Mouse (Mus musculus): ENCODE data around the gene Gse1. TPM values are rescaled to one million over a fixed set of nuclear protein-coding genes. Genes with fewer than 3 reads are reported as not detected.

Gene Gse1
- polyA plus RNA-seq (2017; shearing (Covaris generic)), result 10 to 100 TPM; 14.0 to 16.4 TPM

GRCm38 (mm10) chr8:120227891-120228591 lies at the start of gene Gse1:
Gene Gse1, plus strand, starts transcription at chr8:120228456.

GRCm38 (mm10) chr8:120588908-120589771 lies 360.9 kb downstream of the Gse1 start, which contains the start of gene Gins2:
Gene Gins2, minus strand, starts transcription at chr8:120589304.

Other genes with a start within 250 kb of the Gse1 start
- 1 to 10 TPM in 1 of 2 experiments, under 1 TPM in 1; 0.11 to 3.1 TPM for gene Crispld2, start 236.0 kb upstream of the Gse1 start, polyA plus RNA-seq (2017; shearing (Covaris generic))
- 10 to 100 TPM; 48.1 to 64.8 TPM for gene Zdhhc7, start 127.0 kb upstream of the Gse1 start, polyA plus RNA-seq (2017; shearing (Covaris generic))
- 1 to 10 TPM; 1.0 to 3.2 TPM for gene 6430548M08Rik, start 114.3 kb upstream of the Gse1 start, polyA plus RNA-seq (2017; shearing (Covaris generic))
- not detected for gene Fam92b, start 51.0 kb upstream of the Gse1 start, polyA plus RNA-seq (2017; shearing (Covaris generic))